Mouse (Mus musculus) forebrain, embryonic 13.5 days (tissue): ENCODE data around the gene Ndfip2. TPM values are rescaled to one million over a fixed set of nuclear protein-coding genes. Genes with fewer than 3 reads are reported as not detected.

Experiments
- ATAC-seq: fragments of 200-750 bp; cut with Nextera tagmentation; 2 replicates; pipeline ENCODE4 v1.8.0; 2017
- H3K27ac ChIP-seq: fragments of 300-500 bp; sonication (generic); 2 replicates; pipeline ENCODE4 v1.5.1; 2015; ENCODE audit warnings: inconsistent platforms, mild to moderate bottlenecking, moderate library complexity
- H3K27me3 ChIP-seq: fragments of 300-500 bp; sonication (generic); 2 replicates; pipeline ENCODE4 v1.6.1; 2015; ENCODE audit warnings: mild to moderate bottlenecking, inconsistent platforms
- H3K36me3 ChIP-seq: fragments of 300-500 bp; sonication (generic); 2 replicates; pipeline ENCODE4 v1.6.1; 2015; ENCODE audit warnings: mild to moderate bottlenecking, inconsistent platforms; ENCODE audit not compliant: poor library complexity, severe bottlenecking
- H3K4me1 ChIP-seq: fragments of 300-500 bp; sonication (generic); 2 replicates; pipeline ENCODE4 v1.6.1; 2015; ENCODE audit warnings: inconsistent platforms
- H3K4me2 ChIP-seq: fragments of 300-500 bp; sonication (generic); 2 replicates; pipeline ENCODE4 v1.6.1; 2015; ENCODE audit warnings: inconsistent platforms, mild to moderate bottlenecking, moderate library complexity
- H3K4me3 ChIP-seq: fragments of 300-500 bp; sonication (generic); 2 replicates; pipeline ENCODE4 v1.5.1; 2015; ENCODE audit warnings: mild to moderate bottlenecking, inconsistent platforms
- H3K9ac ChIP-seq: fragments of 300-500 bp; sonication (generic); 2 replicates; pipeline ENCODE4 v1.6.1; 2015; ENCODE audit warnings: mild to moderate bottlenecking, inconsistent platforms
- H3K9me3 ChIP-seq: fragments of 300-500 bp; sonication (generic); replicated peaks from 2 replicates; pipeline ENCODE4 v1.6.1; 2016; ENCODE audit warnings: inconsistent platforms
- WGBS: fragments of 180-500 bp; shearing (Covaris S2); methylation state at CpG from one replicate; pipeline ENCODE4 v1.1.7; 2015; 5-methylcytosine and 5-hydroxymethylcytosine counted together
- polyA plus RNA-seq: library from polyadenylated mRNA; unstranded; fragments of >200 nt; fragmentation: Nextera tagmentation; extraction: Ambion mirVana; gene quantifications from 2 replicates; pipeline ENCODE4 v1.2.1, GENCODE M21; 2015

Gene Ndfip2
- polyA plus RNA-seq: 61.7 and 64.9 TPM in 2 replicates

GRCm38 (mm10) chr14:105258379-105259034 is at the start of gene Ndfip2:
Gene Ndfip2 (plus strand): TSS chr14:105258573.
- H3K9ac ChIP-seq: peak within 1 kb of the TSS; percentile 89
- H3K27me3 ChIP-seq: no peaks in the 10 kb centered on the region
- H3K36me3 ChIP-seq: no peaks in the 10 kb centered on the region
- H3K27ac ChIP-seq: peak within 1 kb of the TSS; percentile 94
- peak within 1 kb of the TSS; percentile 75 for H3K4me2 ChIP-seq
- ATAC-seq: peak; percentile 98
- peaks cover 15% of the 10 kb centered on the region; the same call in 1 of the 2 replicates for H3K4me1 ChIP-seq
- WGBS: under 1% methylated on average over 70 of the region's 70 CpGs
- H3K9me3 ChIP-seq: no peaks in the 10 kb centered on the region
- H3K4me3 ChIP-seq: peak within 1 kb of the TSS; percentile 72

DNA sequence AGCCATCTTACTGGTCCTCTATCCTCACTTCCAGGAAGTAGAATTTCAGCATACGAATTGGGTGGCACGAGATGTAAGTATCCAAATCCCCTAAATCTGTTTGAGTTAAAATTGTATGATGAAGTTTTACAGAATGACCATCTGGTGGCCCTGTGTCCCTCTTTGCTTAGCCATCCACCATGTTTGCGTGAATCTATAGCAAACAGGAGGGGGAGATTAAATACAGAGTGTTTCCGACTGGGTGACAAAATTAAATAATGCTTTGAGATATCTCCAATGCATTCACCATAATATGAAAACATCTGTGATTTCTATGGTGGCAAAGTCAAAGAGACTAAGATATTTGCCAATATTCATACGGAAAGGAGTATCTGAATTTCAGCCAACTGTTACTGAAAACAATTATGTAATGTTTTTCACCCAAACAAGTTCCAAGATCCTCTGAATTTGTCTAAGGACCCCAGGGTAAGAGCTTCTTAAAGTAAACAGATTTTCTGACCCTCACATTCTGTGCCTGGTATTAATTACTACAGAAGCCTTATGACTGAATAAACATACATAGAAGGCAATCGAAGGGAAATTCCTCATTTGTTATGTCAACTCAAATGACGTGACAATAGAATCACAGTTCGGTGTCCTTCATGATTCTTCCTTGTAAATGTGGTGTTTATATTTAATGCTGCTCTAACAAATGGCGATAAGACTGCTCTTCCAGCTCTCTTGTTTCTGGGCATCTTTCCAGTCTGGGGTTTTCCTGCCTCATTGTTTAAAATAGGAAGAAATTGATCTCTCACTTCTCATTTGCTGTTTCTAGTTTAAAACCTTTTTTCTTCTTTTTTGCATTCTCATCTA is 38.6 kb upstream of the Ndfip2 start:
- Histone ChIP-seq H3K9me3 (no peaks in the 10 kb centered on the region), H3K27me3 (no peaks in the 10 kb centered on the region), H3K27ac (no peak overlapping the region), H3K4me3 (no peak overlapping the region), H3K9ac (no peak overlapping the region), H3K4me1 (no peaks in the 10 kb centered on the region), H3K4me2 (no peak overlapping the region), H3K36me3 (no peaks in the 10 kb centered on the region)
- ATAC-seq: no peak
- 79% methylated on average over 9 of the region's 9 CpGs for WGBS

DNA sequence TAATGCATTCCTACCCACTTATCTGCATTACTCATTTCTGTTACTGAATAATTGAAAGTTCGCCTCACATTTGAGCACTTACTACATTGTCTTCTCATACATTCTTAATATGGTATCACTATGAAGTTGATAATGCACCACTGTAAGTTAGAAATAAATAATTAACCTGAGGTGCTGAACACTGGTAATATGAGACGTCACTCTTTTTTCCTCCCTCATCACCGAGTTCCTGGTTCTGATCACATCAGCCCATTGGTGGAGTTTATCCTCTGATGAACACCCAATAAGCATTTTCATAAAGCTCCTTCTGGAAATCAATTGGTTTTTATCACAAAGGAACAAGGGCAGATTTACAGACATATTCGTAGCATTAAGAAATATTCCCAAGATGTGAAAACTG is 36.1 kb upstream of the Ndfip2 start:
- no peak for ATAC-seq
- no peaks in the 10 kb centered on the region for H3K36me3 ChIP-seq
- H3K4me2 ChIP-seq: no peak overlapping the region
- H3K27me3 ChIP-seq: no peaks in the 10 kb centered on the region
- H3K4me1 ChIP-seq: no peaks in the 10 kb centered on the region
- no peak overlapping the region for H3K9ac ChIP-seq
- no peaks in the 10 kb centered on the region for H3K9me3 ChIP-seq
- WGBS: 85% methylated on average over 4 of the region's 4 CpGs
- H3K27ac ChIP-seq: no peak overlapping the region
- no peak overlapping the region for H3K4me3 ChIP-seq

DNA sequence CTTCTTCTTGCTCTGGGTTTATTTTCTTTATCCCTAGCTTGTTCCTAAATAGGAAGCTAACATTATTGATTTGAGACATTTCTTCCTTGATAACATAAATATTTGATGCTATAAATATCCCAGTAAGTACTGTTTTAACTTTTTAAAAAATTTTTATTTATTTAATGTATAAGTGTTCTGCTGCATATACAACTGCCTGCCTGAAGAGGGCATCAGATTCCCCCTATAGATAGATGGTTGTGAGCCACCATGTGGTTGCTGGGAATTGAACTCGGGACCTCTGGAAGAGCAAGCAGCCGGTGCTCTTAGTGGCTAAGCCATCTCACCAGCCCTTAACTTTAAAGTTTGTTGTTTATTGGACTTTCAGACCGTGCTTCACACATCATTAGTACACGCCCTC is 32.6 kb upstream of the Ndfip2 start:
- H3K27ac ChIP-seq: no peak overlapping the region
- H3K4me1 ChIP-seq: no peaks in the 10 kb centered on the region
- H3K36me3 ChIP-seq: no peaks in the 10 kb centered on the region
- WGBS: 86% methylated on average over 4 of the region's 4 CpGs
- no peaks in the 10 kb centered on the region for H3K9me3 ChIP-seq
- no peaks in the 10 kb centered on the region for H3K27me3 ChIP-seq
- H3K9ac ChIP-seq: no peak overlapping the region
- ATAC-seq: no peak
- no peak overlapping the region for H3K4me2 ChIP-seq
- no peak overlapping the region for H3K4me3 ChIP-seq

DNA sequence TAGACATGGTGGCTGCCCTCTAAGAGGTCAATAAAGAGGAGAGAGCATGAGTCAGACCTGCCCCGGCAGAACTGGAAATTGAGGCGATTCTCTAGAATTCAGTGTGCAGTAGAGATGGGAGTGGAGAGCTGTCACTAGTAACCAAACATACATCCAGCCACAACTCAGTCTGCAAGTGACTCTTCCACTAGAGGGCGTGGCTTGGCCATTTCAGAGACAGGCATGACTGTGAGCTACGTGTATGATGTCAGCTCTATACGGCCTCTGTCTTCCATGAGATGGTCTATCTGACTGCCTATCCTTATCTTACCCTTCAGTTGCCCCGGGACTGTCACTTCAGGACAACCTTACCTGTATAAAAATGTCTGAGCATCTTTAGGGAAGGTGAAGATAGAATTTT is 26.0 kb upstream of the Ndfip2 start:
- Histone ChIP-seq H3K27me3 (no peaks in the 10 kb centered on the region), H3K4me1 (no peaks in the 10 kb centered on the region), H3K9ac (no peak overlapping the region), H3K4me3 (no peak overlapping the region), H3K27ac (no peak overlapping the region), H3K36me3 (no peaks in the 10 kb centered on the region), H3K9me3 (no peaks in the 10 kb centered on the region), H3K4me2 (no peak overlapping the region)
- WGBS: 50% methylated on average over 6 of the region's 6 CpGs
- no peak for ATAC-seq

DNA sequence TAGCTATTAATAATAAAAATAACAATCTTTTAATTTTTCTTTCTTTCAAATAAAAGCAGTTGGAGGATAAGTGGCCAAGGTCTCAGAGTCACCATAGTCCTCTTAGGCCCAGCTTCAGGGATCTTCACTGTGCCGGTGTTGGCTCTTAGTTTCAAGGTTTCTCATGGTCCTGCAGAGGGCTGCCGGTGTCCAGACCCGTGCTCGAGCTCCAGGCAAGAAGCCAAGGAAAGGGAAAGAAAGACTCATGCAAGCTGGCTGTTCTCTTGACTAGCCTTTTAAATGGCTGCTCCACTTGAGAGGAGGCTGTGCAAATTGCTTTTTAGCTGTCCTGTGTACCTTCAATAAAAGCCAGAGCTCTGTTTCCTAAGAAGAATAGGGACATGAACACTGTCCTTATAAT is 21.8 kb upstream of the Ndfip2 start:
- H3K4me2 ChIP-seq: no peak overlapping the region
- 71% methylated on average over 4 of the region's 4 CpGs for WGBS

DNA sequence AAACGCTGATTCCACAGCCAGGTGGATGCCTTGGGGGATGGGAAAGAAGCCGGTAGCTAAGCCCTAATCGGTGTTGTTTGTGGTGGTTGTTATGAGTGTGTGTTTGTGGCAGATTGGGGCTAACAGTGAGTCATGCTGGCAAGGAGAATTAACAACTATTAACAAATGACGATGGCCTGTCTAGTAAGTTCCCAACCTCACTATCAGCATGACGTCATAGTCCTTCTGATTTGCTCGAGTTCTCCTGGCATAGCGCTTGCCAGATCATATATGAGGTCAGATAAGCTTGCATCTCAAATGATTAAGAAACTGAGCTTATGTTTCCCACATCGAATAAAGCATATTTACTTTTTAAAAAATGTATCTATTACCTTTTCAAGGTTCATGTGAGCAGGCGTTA is 20.6 kb upstream of the Ndfip2 start:
- Histone ChIP-seq H3K27me3 (no peaks in the 10 kb centered on the region), H3K9ac (no peak overlapping the region), H3K36me3 (no peaks in the 10 kb centered on the region), H3K4me1 (no peaks in the 10 kb centered on the region), H3K4me2 (no peak overlapping the region), H3K9me3 (no peaks in the 10 kb centered on the region), H3K27ac (no peak overlapping the region), H3K4me3 (no peak overlapping the region)
- 85% methylated on average over 9 of the region's 9 CpGs for WGBS
- ATAC-seq: no peak

More for the DNA sequence above, 21.8 kb upstream of the Ndfip2 start:
- no peak overlapping the region for H3K27ac ChIP-seq
- H3K27me3 ChIP-seq: no peaks in the 10 kb centered on the region
- no peak for ATAC-seq
- H3K36me3 ChIP-seq: no peaks in the 10 kb centered on the region
- no peaks in the 10 kb centered on the region for H3K9me3 ChIP-seq
- no peaks in the 10 kb centered on the region for H3K4me1 ChIP-seq
- H3K4me3 ChIP-seq: no peak overlapping the region
- no peak overlapping the region for H3K9ac ChIP-seq

DNA sequence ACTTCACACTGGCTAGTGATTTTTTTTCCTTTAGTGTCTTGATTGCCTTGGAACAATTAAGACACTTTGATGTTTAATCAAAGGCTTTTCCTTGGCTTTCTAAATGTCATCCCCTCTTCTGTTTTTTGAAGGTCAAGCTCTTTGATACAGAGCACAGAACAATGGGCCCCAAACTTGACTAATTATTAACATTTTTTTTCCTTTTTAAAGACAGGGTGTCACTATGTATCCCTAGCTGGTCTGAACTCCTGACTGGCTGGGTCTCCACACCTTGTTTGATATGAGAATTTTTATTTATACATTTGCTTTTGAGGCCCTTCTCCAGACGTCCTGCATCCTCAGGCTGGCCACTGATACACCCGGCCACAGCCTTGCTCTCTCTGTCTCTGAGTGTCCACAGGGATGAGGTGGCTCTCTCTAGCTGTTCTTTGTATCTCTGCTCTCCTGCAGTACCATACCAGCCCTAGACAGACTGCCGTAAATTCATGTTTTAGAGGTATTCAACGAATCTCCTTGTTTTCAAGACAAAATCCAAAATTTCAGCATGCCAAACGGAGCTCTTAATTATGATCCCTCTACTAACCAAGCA is 19.8 kb upstream of the Ndfip2 start:
- H3K4me2 ChIP-seq: no peak overlapping the region
- H3K27me3 ChIP-seq: no peaks in the 10 kb centered on the region
- H3K9ac ChIP-seq: no peak overlapping the region
- no peaks in the 10 kb centered on the region for H3K9me3 ChIP-seq
- no peak overlapping the region for H3K4me3 ChIP-seq
- no peaks in the 10 kb centered on the region for H3K36me3 ChIP-seq
- no peaks in the 10 kb centered on the region for H3K4me1 ChIP-seq
- ATAC-seq: no peak
- no peak overlapping the region for H3K27ac ChIP-seq
- WGBS: 81% methylated on average over 5 of the region's 5 CpGs

DNA sequence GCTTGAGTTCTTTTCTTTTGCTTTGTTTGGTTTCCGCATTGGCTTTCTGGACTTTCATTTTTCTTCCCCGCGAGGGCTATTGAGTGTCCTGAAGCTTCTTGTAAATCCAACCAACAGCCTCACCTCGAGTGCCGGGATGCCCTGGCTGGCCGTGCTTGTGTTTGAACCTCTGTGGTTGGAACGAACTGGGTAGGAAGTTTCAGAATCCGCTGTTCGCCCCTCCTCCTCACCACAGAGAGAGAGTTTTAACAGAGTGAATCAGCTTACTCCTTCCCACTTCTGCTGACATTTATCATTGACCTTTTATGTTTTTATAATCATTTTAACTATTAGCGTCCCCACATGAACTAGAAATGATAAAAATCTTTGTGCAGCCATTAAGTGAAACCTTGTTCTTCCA is 18.3 kb upstream of the Ndfip2 start:
- H3K9ac ChIP-seq: no peak overlapping the region
- no peak overlapping the region for H3K4me2 ChIP-seq
- ATAC-seq: no peak
- WGBS: 83% methylated on average over 10 of the region's 10 CpGs
- H3K9me3 ChIP-seq: no peaks in the 10 kb centered on the region
- H3K4me3 ChIP-seq: no peak overlapping the region
- H3K27ac ChIP-seq: no peak overlapping the region
- H3K27me3 ChIP-seq: no peaks in the 10 kb centered on the region
- no peaks in the 10 kb centered on the region for H3K4me1 ChIP-seq
- H3K36me3 ChIP-seq: no peaks in the 10 kb centered on the region

DNA sequence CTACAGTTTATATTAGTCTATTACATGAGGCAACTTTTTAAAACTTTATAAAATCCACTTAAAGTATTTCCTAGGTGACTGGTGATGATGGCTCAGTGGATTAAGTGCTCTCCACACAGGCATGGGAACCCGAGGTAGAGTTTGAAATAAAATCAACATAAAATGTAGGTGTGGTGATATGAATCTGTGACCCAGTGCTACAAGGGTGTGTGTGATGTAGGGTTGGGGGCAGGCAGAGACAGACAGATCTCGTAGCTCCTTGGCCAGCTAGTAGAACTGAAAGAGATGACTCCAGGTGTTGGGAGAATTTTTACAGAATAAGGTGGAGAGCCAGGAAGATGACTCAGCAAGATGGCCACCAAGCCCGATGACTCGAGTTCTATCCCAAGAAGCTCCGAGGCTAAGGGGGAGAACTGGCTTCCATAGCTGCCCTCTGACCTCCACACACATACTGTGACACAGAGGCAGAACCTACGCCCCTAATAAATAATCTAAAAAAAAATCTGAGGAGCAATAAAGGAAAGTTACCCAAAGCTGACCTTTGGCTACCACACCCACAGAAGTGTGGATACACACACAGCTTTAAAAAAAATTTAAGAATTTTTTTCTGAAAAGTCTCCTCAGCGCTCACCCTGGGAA is 14.4 kb upstream of the Ndfip2 start:
- ATAC-seq: no peak
- H3K27me3 ChIP-seq: no peaks in the 10 kb centered on the region

GRCm38 (mm10) chr14:105251038-105251437 is 7.3 kb upstream of the Ndfip2 start:
- Histone ChIP-seq H3K9me3 (no peaks in the 10 kb centered on the region), H3K9ac (no peak overlapping the region), H3K4me3 (no peak overlapping the region), H3K4me2 (no peak overlapping the region), H3K27me3 (no peaks in the 10 kb centered on the region), H3K4me1 (no peaks in the 10 kb centered on the region), H3K36me3 (no peaks in the 10 kb centered on the region), H3K27ac (no peak overlapping the region)
- ATAC-seq: no peak

More for the DNA sequence above, 14.4 kb upstream of the Ndfip2 start:
- no peak overlapping the region for H3K4me2 ChIP-seq
- H3K4me3 ChIP-seq: no peak overlapping the region
- no peak overlapping the region for H3K27ac ChIP-seq
- H3K9ac ChIP-seq: no peak overlapping the region
- no peaks in the 10 kb centered on the region for H3K4me1 ChIP-seq
- no peaks in the 10 kb centered on the region for H3K36me3 ChIP-seq
- no peaks in the 10 kb centered on the region for H3K9me3 ChIP-seq
- 87% methylated on average over 7 of the region's 7 CpGs for WGBS

DNA sequence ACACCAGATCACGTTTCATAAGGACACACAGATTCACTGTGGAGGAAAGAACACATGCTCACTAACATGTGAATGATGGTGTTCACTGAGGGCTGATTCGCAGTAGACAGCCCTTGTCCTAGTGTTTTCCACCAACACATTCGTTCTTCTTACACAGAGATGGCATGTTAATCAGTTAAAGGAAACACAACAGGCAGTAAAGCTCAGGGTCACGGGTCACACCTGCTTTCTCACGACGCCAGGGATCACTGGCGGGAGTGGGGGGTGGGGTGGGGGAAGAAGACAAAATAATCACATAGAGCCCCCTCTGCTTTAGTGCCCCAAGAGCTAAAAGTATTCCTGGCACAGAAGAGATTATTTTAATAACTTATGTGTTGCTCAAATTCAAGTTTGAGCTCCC is 5.1 kb upstream of the Ndfip2 start:
- no peak for ATAC-seq
- no peak overlapping the region for H3K4me2 ChIP-seq
- 59% methylated on average over 7 of the region's 7 CpGs for WGBS
- H3K27ac ChIP-seq: no peak overlapping the region
- H3K27me3 ChIP-seq: no peaks in the 10 kb centered on the region
- no peaks in the 10 kb centered on the region for H3K4me1 ChIP-seq
- no peaks in the 10 kb centered on the region for H3K9me3 ChIP-seq
- H3K4me3 ChIP-seq: no peak overlapping the region
- no peak overlapping the region for H3K9ac ChIP-seq
- H3K36me3 ChIP-seq: no peaks in the 10 kb centered on the region
